Mouse (Mus musculus) midbrain, embryonic 14.5 days (tissue): ENCODE data around the gene Prr27. TPM values are rescaled to one million over a fixed set of nuclear protein-coding genes. Genes with fewer than 3 reads are reported as not detected.
A peak's percentile ranks its signal among the peaks of the same experiment; 100 is the strongest.

Experiments used
- ATAC-seq: fragments of 200-750 bp; cut with Nextera tagmentation; 2 replicates; pipeline ENCODE4 v1.8.0; 2017; ENCODE audit warnings: moderate number of reproducible peaks, moderate library complexity; ENCODE audit not compliant: low FRiP score, low TSS enrichment
- DNase-seq: peaks from one replicate; pipeline ENCODE4 v3.0.0-alpha.2; 2015
- H3K27ac ChIP-seq: fragments of 300-500 bp; sonication (generic); replicated peaks from 2 replicates; pipeline ENCODE4 v1.5.1; 2014; ENCODE audit warnings: mild to moderate bottlenecking, low read depth, low read length, moderate library complexity
- H3K27me3 ChIP-seq: fragments of 300-500 bp; sonication (generic); 2 replicates; pipeline ENCODE4 v1.6.1; 2014; ENCODE audit warnings: low read length, control low read depth, mixed read lengths; ENCODE audit not compliant: control insufficient read depth, insufficient read depth
- H3K36me3 ChIP-seq: fragments of 300-500 bp; sonication (generic); 2 replicates; pipeline ENCODE4 v1.6.1; 2014; ENCODE audit warnings: low read length, control low read depth; ENCODE audit not compliant: control insufficient read depth, insufficient read depth
- H3K4me1 ChIP-seq: fragments of 300-500 bp; sonication (generic); 2 replicates; pipeline ENCODE4 v1.6.1; 2014; ENCODE audit warnings: mild to moderate bottlenecking, antibody characterized with exemption, low read length, control low read depth; ENCODE audit not compliant: control insufficient read depth, insufficient read depth
- H3K4me2 ChIP-seq: fragments of 300-500 bp; sonication (generic); 2 replicates; pipeline ENCODE4 v1.6.1; 2014; ENCODE audit warnings: mild to moderate bottlenecking, low read length, moderate library complexity
- H3K4me3 ChIP-seq: fragments of 300-500 bp; sonication (generic); replicated peaks from 2 replicates; pipeline ENCODE4 v1.5.1; 2014; ENCODE audit warnings: low read depth, low read length
- H3K9ac ChIP-seq: fragments of 300-500 bp; sonication (generic); replicated peaks from 2 replicates; pipeline ENCODE4 v1.6.1; 2014; ENCODE audit warnings: mild to moderate bottlenecking, low read length, moderate library complexity
- H3K9me3 ChIP-seq: fragments of 300-500 bp; sonication (generic); 2 replicates; pipeline ENCODE4 v1.6.1; 2016; ENCODE audit warnings: low read length, control low read depth, mixed read lengths; ENCODE audit not compliant: control insufficient read depth
- WGBS: fragments of 180-500 bp; shearing (Covaris S2); extraction: QIAGEN DNeasy Blood & Tissue Kit; methylation state at CpG from one replicate; pipeline ENCODE4 v1.1.7; 2014; 5-methylcytosine and 5-hydroxymethylcytosine counted together
- polyA plus RNA-seq: library from polyadenylated mRNA; unstranded; fragments of >200 nt; fragmentation: Nextera tagmentation; extraction: Ambion mirVana; gene quantifications from 2 replicates; pipeline ENCODE4 v1.2.1, GENCODE M21; 2014

The Prr27 gene
- polyA plus RNA-seq: not detected in 2 replicates

- Histone ChIP-seq H3K27ac (no peak within 1 kb of the TSS), H3K9me3 (no peaks in the 10 kb centered on the region), H3K4me3 (no peak within 1 kb of the TSS), H3K27me3 (no peaks in the 10 kb centered on the region), H3K36me3 (no peaks in the 10 kb centered on the region), H3K4me2 (no peak within 1 kb of the TSS), H3K4me1 (no peaks in the 10 kb centered on the region), H3K9ac (no peak within 1 kb of the TSS)
- ATAC-seq: no peak
- no peak for DNase-seq
- WGBS: 65% methylated on average over 1 of the region's 1 CpGs
Measured at GRCm38 (mm10) chr5:87825386-87825785, at the start of gene Prr27. TSS of gene Prr27 (plus strand) at chr5:87825686.

GRCm38 (mm10) chr5:87782731-87783130, 42.8 kb upstream of the Prr27 start:
- Histone ChIP-seq H3K27me3 (no peaks in the 10 kb centered on the region), H3K9ac (no peak overlapping the region), H3K4me3 (no peak overlapping the region), H3K4me2 (no peak overlapping the region), H3K27ac (no peak overlapping the region), H3K36me3 (no peaks in the 10 kb centered on the region), H3K4me1 (no peaks in the 10 kb centered on the region), H3K9me3 (no peaks in the 10 kb centered on the region)
- ATAC-seq (no peak), DNase-seq (peak; percentile 37)
- WGBS: 64% methylated on average over 4 of the region's 4 CpGs

- Histone ChIP-seq H3K4me3 (no peak within 1 kb of the TSS), H3K36me3 (no peaks in the 10 kb centered on the region), H3K27me3 (no peaks in the 10 kb centered on the region), H3K4me2 (no peak within 1 kb of the TSS), H3K4me1 (no peaks in the 10 kb centered on the region), H3K9ac (no peak within 1 kb of the TSS), H3K27ac (no peak within 1 kb of the TSS), H3K9me3 (no peaks in the 10 kb centered on the region)
- WGBS: 79% methylated on average over 2 of the region's 2 CpGs
- DNase-seq (no peak), ATAC-seq (no peak)
Measured at GRCm38 (mm10) chr5:87807782-87808181, 17.7 kb upstream of the Prr27 start, which contains the start of gene Csn1s2b. TSS of gene Csn1s2b (plus strand) at chr5:87808082.

- Histone ChIP-seq H3K4me1 (no peaks in the 10 kb centered on the region), H3K9me3 (no peaks in the 10 kb centered on the region), H3K9ac (no peak overlapping the region), H3K4me3 (no peak overlapping the region), H3K36me3 (no peaks in the 10 kb centered on the region), H3K4me2 (no peak overlapping the region), H3K27ac (no peak overlapping the region), H3K27me3 (no peaks in the 10 kb centered on the region)
- ATAC-seq (no peak), DNase-seq (no peak)
- 76% methylated on average over 2 of the region's 2 CpGs for WGBS
Measured at GRCm38 (mm10) chr5:87809253-87809652, 16.2 kb upstream of the Prr27 start.

GRCm38 (mm10) chr5:87855136-87855716, 29.7 kb downstream of the Prr27 start:
- Histone ChIP-seq H3K27me3 (no peaks in the 10 kb centered on the region), H3K4me1 (no peaks in the 10 kb centered on the region), H3K9ac (no peak overlapping the region), H3K9me3 (no peaks in the 10 kb centered on the region), H3K36me3 (no peaks in the 10 kb centered on the region), H3K27ac (no peak overlapping the region), H3K4me3 (no peak overlapping the region), H3K4me2 (no peak overlapping the region)
- ATAC-seq: no peak
- DNase-seq: no peak
- 80% methylated on average over 3 of the region's 3 CpGs for WGBS

GRCm38 (mm10) chr5:87870084-87870483, 44.6 kb downstream of the Prr27 start:
- Histone ChIP-seq H3K4me1 (no peaks in the 10 kb centered on the region), H3K9me3 (no peaks in the 10 kb centered on the region), H3K4me3 (no peak overlapping the region), H3K36me3 (no peaks in the 10 kb centered on the region), H3K9ac (no peak overlapping the region), H3K27ac (no peak overlapping the region), H3K27me3 (no peaks in the 10 kb centered on the region), H3K4me2 (no peak overlapping the region)
- DNase-seq (peak; percentile 5), ATAC-seq (no peak)
- 70% methylated on average over 2 of the region's 2 CpGs for WGBS

GRCm38 (mm10) chr5:87871423-87871822, 45.9 kb downstream of the Prr27 start:
- ATAC-seq (no peak), DNase-seq (peak; percentile 8)
- no peak overlapping the region for H3K4me2 ChIP-seq
- H3K36me3 ChIP-seq: no peaks in the 10 kb centered on the region
- no peaks in the 10 kb centered on the region for H3K4me1 ChIP-seq
- no peak overlapping the region for H3K4me3 ChIP-seq
- no peaks in the 10 kb centered on the region for H3K27me3 ChIP-seq
- H3K9me3 ChIP-seq: no peaks in the 10 kb centered on the region
- no peak overlapping the region for H3K9ac ChIP-seq
- H3K27ac ChIP-seq: no peak overlapping the region
- 42% methylated on average over 4 of the region's 4 CpGs for WGBS

- no peak for ATAC-seq
- 86% methylated on average over 1 of the region's 1 CpGs for WGBS
- Histone ChIP-seq H3K27me3 (no peaks in the 10 kb centered on the region), H3K9me3 (no peaks in the 10 kb centered on the region), H3K4me2 (no peak within 1 kb of the TSS), H3K27ac (no peak within 1 kb of the TSS), H3K9ac (no peak within 1 kb of the TSS), H3K4me3 (no peak within 1 kb of the TSS), H3K36me3 (no peaks in the 10 kb centered on the region), H3K4me1 (no peaks in the 10 kb centered on the region)
- no peak for DNase-seq
Measured at GRCm38 (mm10) chr5:87884729-87885128, 59.2 kb downstream of the Prr27 start, which contains the start of gene Odam. TSS of gene Odam (plus strand) at chr5:87885029.
